Mouse (Mus musculus) kidney, adult 18-20 months (tissue): ENCODE results near the gene Mrps7.

Experiments used
- DNase-seq: peaks from one replicate; pipeline ENCODE4 v3.0.0; 2021

The Mrps7 gene

GRCm38 (mm10) chr11:115603476-115604303, at the start of gene Mrps7, which contains the start of gene Gga3:
Mrps7 (plus strand) TSS chr11:115603925.
Gga3 (minus strand) TSS chr11:115604051.
- DNase-seq = peak; percentile 96

GRCm38 (mm10) chr11:115555717-115556116, 48.0 kb upstream of the Mrps7 start:
- DNase-seq = no peak

GRCm38 (mm10) chr11:115563406-115563805, 40.3 kb upstream of the Mrps7 start:
- DNase-seq = no peak

GRCm38 (mm10) chr11:115564064-115564809, 39.5 kb upstream of the Mrps7 start, which contains the start of gene Nup85:
Nup85 (plus strand) TSS chr11:115564434.
- DNase-seq = peak; percentile 97

DNA sequence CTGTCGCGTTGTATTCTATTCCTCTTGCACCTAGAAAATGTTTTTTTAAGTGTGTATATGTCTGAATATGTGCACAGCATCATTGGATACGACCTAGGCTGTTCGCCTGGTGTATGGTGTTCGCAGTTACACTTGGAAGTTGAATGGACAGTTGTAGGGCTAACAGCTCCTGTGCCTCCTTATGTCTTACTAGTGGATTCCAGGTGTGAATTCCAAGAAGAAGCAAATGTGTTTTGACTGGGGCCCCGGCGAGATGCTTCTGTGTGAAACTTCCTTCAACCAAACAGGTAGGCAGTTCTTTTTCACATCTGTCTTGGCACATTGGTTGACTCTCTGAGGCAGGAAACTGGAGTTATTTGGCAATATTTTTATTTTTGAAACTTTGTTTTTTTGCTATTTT, 38.8 kb upstream of the Mrps7 start:
- no peak for DNase-seq

DNA sequence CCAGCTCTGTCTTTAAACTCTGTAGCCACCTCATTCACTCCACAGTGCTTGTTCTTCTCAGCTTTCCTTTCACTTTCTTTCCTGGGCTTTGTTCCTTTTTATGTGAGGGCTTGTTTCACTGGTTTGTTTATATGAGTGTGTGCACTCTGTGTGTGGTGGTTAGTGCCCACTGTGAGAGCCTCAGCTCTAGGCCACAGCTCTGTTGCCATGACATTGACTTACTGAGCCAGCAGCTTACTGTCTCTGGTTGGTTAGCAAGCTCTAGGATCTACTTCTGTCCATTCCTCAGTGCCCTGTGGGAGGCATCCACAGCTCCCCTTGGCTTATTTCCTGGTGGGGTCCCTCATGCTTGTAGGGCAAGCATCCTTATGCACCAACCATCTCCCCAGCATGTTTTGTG, 24.6 kb upstream of the Mrps7 start:
- DNase-seq = no peak

- DNase-seq = no peak
Observed at GRCm38 (mm10) chr11:115582913-115583606, 20.7 kb upstream of the Mrps7 start.

GRCm38 (mm10) chr11:115584376-115585073, 19.2 kb upstream of the Mrps7 start:
- no peak for DNase-seq

DNA sequence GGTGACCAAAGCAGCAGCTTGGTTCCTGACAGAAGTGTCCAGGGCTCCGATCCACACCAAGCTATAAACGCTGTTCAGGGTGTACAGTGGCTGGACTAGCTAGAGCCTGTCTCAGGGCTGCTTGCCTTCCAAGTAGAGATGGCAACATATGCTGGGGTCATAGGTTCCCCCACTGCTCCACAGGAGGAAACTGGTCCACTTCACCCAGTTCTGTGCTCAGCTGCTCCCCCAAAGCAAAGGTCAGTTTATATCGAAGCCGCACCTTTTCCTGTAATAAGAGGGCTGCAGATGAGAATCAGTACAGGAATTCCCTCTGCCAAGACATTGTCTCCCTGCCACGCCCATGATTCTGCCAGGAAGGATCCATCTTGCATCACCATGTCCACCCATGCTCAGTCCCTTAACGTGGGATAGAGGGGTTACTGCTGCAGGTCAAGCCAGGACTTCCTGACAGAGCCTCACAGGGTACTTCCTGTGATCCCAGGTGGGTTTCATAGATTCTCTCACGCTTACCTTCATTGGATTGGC, 18.1 kb upstream of the Mrps7 start:
- DNase-seq = no peak

- DNase-seq = no peak
Observed at GRCm38 (mm10) chr11:115586403-115586802, 17.3 kb upstream of the Mrps7 start.

DNA sequence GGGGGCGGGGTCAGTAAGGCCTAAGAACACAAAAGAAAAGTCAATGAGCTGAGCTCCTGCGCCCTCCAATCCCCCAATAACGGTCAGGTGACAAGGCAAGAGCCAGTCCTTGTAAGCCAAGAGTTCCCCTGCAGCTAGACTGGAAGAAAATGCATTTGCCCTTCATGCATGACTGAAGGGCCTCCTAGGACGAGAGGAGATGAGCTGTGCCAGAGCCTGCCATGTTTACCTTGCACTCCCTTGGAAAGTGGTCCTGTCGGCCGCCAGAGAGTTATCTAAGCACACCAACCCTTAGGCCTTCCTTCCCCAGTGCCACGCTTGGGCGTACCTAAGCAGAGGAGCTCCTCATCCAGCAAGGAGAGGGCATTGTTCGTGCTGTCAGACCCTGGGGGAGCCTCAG, 15.7 kb upstream of the Mrps7 start:
- DNase-seq = no peak

DNA sequence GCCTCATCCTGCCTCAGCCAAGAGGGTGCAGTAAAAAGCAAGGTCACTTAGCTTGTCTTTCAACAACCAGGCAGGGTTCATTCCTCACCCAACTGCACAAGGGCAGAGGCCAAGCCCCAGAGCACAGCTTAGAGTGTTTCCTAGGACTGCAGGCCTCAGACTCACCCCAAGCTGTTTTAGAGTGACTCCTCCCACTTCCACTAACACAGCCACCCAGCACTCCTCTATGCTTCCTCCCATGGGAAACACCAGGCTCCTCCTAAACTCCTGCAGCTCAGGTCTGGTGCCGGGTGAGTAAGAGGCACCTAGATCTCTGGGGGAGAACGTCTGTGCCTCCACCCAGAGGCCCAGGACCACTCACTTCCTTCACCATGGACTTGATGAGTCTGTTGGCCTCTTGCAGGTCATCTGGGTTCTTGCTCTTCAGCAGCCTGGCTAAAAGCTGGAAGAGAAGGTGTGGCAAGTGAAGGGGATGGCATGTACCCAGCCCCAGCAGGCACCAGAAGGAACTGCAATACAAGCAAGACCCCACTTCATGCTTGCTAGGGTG, 13.1 kb upstream of the Mrps7 start:
- no peak for DNase-seq

- no peak for DNase-seq
Observed at GRCm38 (mm10) chr11:115595209-115595608, 8.5 kb upstream of the Mrps7 start.

DNA sequence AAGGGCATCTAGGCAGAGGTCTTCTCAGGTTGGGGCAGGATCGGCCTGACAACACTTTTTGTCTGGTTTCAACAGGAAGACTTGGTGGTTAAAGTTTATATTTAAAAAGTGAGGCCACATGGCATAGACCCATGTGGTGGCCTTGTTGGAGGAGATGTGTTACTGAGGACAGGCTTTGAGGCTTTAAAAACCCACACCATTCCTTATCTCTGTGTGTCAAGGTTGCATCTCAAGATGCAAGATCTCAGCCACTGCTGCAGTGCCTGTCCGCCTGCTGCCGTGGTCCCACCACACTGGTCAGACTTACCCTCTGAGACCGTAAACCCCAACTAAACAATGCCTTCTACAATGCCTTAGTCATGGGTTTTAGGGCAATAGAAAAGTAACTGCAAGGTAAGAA, 5.4 kb upstream of the Mrps7 start:
- no peak for DNase-seq

- DNase-seq = no peak
Observed at GRCm38 (mm10) chr11:115599722-115600121, 4.0 kb upstream of the Mrps7 start.

DNA sequence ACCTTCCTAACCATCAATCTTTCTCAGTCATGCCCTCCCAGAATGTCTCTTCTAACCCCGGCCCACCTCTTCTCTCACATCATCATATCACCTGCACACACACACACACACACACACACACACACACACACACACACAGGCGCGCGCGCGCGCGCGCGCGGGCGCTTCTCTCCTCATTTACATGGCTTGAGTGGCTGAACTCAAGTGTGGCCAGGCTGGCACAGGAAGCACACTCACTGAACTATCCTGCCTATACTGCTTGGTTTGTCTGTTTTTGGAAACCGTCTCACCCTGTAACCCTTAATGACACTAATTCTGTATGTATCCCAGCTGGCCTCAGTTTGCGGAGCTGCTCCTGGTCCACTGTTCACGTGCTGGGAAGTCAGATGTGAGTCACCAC, 3.0 kb upstream of the Mrps7 start:
- DNase-seq = no peak

DNA sequence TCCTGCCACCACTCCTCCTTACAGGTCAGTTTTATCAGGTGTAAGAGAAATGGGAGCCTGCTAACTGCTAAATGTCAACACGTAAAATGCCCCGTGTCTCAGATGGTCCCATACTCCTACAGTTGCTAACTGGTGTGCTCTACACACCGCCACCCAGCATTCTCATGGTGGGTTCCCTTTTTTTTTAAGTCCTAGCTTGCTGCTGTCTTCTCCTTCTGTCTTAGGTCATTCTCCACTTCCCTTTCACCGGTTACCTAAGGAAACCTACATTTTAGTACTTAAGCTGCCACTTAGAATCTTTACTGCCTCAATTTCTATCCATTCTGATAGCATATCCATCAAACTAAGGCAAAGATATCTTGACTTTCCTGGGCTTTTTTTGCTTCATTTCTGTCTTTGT, 2.6 kb upstream of the Mrps7 start:
- no peak for DNase-seq

- no peak for DNase-seq
Observed at GRCm38 (mm10) chr11:115603128-115603475, 623 bp upstream of the Mrps7 start.

DNA sequence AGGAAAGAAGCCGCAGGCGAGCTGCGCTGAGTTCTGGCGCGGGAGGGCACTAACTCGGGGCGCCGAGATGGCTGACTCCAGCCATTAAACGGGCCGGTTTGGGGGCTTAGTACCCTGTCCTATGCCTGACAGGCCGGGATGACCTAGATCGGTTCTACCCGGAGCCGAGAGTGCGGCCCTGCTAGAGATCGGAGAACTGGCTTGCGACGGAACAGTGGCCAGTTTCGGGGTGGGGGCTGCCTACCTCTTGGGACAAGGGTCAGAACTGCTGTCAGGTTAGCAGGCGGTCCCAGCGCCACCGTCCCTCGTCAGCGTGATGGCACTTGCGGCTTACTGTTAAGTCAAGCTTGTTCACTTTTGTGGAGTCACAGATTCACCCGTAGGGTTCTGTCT, 575 bp downstream of the Mrps7 start:
- no peak for DNase-seq

GRCm38 (mm10) chr11:115606733-115607132, 3.0 kb downstream of the Mrps7 start:
- no peak for DNase-seq

- no peak for DNase-seq
Observed at GRCm38 (mm10) chr11:115608421-115609399, 5.0 kb downstream of the Mrps7 start.
